Mouse (Mus musculus): ENCODE measurements around the gene Cmklr1.

- no peak for TF ChIP-seq CTCF (IDR thresholded peaks at IDR 0.05; ENCODE audit: borderline replicate concordance, insufficient read depth, low read depth, low read length)
- TF ChIP-seq POLR2A (IDR thresholded peaks at IDR 0.05; ENCODE audit: borderline replicate concordance, insufficient read depth, low read length), result no peak
Observed at GRCm38 (mm10) chr5:113627820-113628437, 22.3 kb downstream of the Cmklr1 start.
